Mouse (Mus musculus) forebrain, embryonic 16.5 days (tissue): ENCODE measurements around the gene Itm2a. TPM values are rescaled to one million over a fixed set of nuclear protein-coding genes. Genes with fewer than 3 reads are reported as not detected.

Experiments
- ATAC-seq: fragments of 200-750 bp; cut with Nextera tagmentation; 2 replicates; pipeline ENCODE4 v1.8.0; 2017; ENCODE audit warnings: mild to moderate bottlenecking, moderate library complexity
- H3K27ac ChIP-seq: fragments of 300-500 bp; sonication (generic); 2 replicates; pipeline ENCODE4 v1.5.1; 2014; ENCODE audit warnings: low read length, control low read depth
- H3K27me3 ChIP-seq: fragments of 300-500 bp; sonication (generic); replicated peaks from 2 replicates; pipeline ENCODE4 v1.6.1; 2014; ENCODE audit warnings: low read length; ENCODE audit not compliant: control insufficient read depth, insufficient read depth
- H3K36me3 ChIP-seq: fragments of 300-500 bp; sonication (generic); 2 replicates; pipeline ENCODE4 v1.6.1; 2014; ENCODE audit not compliant: control insufficient read depth, insufficient read depth
- H3K4me1 ChIP-seq: fragments of 300-500 bp; sonication (generic); replicated peaks from 2 replicates; pipeline ENCODE4 v1.6.1; 2014; ENCODE audit warnings: low read length; ENCODE audit not compliant: control insufficient read depth, insufficient read depth
- H3K4me2 ChIP-seq: fragments of 300-500 bp; sonication (generic); 2 replicates; pipeline ENCODE4 v1.6.1; 2014; ENCODE audit warnings: mild to moderate bottlenecking, low read length, control low read depth
- H3K4me3 ChIP-seq: fragments of 300-500 bp; sonication (generic); replicated peaks from 2 replicates; pipeline ENCODE4 v1.5.1; 2014; ENCODE audit warnings: mild to moderate bottlenecking, low read length, control low read depth
- H3K9ac ChIP-seq: fragments of 300-500 bp; sonication (generic); replicated peaks from 2 replicates; pipeline ENCODE4 v1.6.1; 2014; ENCODE audit warnings: low read depth, low read length, control low read depth
- H3K9me3 ChIP-seq: fragments of 300-500 bp; sonication (generic); 2 replicates; pipeline ENCODE4 v1.6.1; 2016; ENCODE audit warnings: low read length; ENCODE audit not compliant: control insufficient read depth
- WGBS: fragments of 180-500 bp; shearing (Covaris S2); extraction: QIAGEN DNeasy Blood & Tissue Kit; methylation state at CpG from one replicate; pipeline ENCODE4 v1.1.7; 2014; 5-methylcytosine and 5-hydroxymethylcytosine counted together
- polyA plus RNA-seq: library from polyadenylated mRNA; unstranded; fragments of >200 nt; fragmentation: Nextera tagmentation; extraction: Ambion mirVana; gene quantifications from 2 replicates; pipeline ENCODE4 v1.2.1, GENCODE M21; 2015

Gene Itm2a
- 119 and 173 TPM in 2 replicates for polyA plus RNA-seq

- H3K27me3 ChIP-seq = no peaks in the 10 kb centered on the region
- WGBS = 11% methylated on average over 30 of the region's 30 CpGs
- H3K9me3 ChIP-seq = no peaks in the 10 kb centered on the region
- H3K36me3 ChIP-seq = no peaks in the 10 kb centered on the region
- peak within 1 kb of the TSS; percentile 69 for H3K4me2 ChIP-seq
- ATAC-seq = peak; percentile 98
- no peak within 1 kb of the TSS for H3K27ac ChIP-seq
- H3K9ac ChIP-seq = peak within 1 kb of the TSS; percentile 57
- H3K4me3 ChIP-seq = peak within 1 kb of the TSS; percentile 57
- no peaks in the 10 kb centered on the region for H3K4me1 ChIP-seq
These were observed at the start of gene Itm2a for GRCm38 (mm10) chrX:107402915-107403912. TSS of gene Itm2a (minus strand) at chrX:107403376.

GRCm38 (mm10) chrX:107435887-107436286 lies 32.7 kb upstream of the Itm2a start:
- H3K4me2 ChIP-seq = no peak overlapping the region
- ATAC-seq = no peak
- no peaks in the 10 kb centered on the region for H3K4me1 ChIP-seq
- H3K9me3 ChIP-seq = no peaks in the 10 kb centered on the region
- no peak overlapping the region for H3K9ac ChIP-seq
- H3K27ac ChIP-seq = no peak overlapping the region
- H3K36me3 ChIP-seq = no peaks in the 10 kb centered on the region
- 4% methylated on average over 2 of the region's 2 CpGs for WGBS
- H3K27me3 ChIP-seq = no peaks in the 10 kb centered on the region
- no peak overlapping the region for H3K4me3 ChIP-seq

GRCm38 (mm10) chrX:107421304-107421703 lies 18.1 kb upstream of the Itm2a start:
- H3K9me3 ChIP-seq = no peaks in the 10 kb centered on the region
- no peak overlapping the region for H3K4me2 ChIP-seq
- 88% methylated on average over 2 of the region's 2 CpGs for WGBS
- ATAC-seq = no peak
- no peak overlapping the region for H3K9ac ChIP-seq
- no peak overlapping the region for H3K27ac ChIP-seq
- H3K4me3 ChIP-seq = no peak overlapping the region
- H3K27me3 ChIP-seq = no peaks in the 10 kb centered on the region
- H3K36me3 ChIP-seq = no peaks in the 10 kb centered on the region
- H3K4me1 ChIP-seq = no peaks in the 10 kb centered on the region

- H3K4me3 ChIP-seq = no peak overlapping the region
- no peak for ATAC-seq
- H3K9me3 ChIP-seq = no peaks in the 10 kb centered on the region
- H3K27ac ChIP-seq = no peak overlapping the region
- H3K9ac ChIP-seq = no peak overlapping the region
- no peak overlapping the region for H3K4me2 ChIP-seq
- no peaks in the 10 kb centered on the region for H3K27me3 ChIP-seq
- no peaks in the 10 kb centered on the region for H3K36me3 ChIP-seq
- H3K4me1 ChIP-seq = no peaks in the 10 kb centered on the region
- 24% methylated on average over 3 of the region's 3 CpGs for WGBS
These were observed 14.2 kb upstream of the Itm2a start for GRCm38 (mm10) chrX:107417345-107417744.

- no peak overlapping the region for H3K9ac ChIP-seq
- no peak overlapping the region for H3K4me3 ChIP-seq
- no peak overlapping the region for H3K27ac ChIP-seq
- no peaks in the 10 kb centered on the region for H3K4me1 ChIP-seq
- no peaks in the 10 kb centered on the region for H3K27me3 ChIP-seq
- H3K9me3 ChIP-seq = no peaks in the 10 kb centered on the region
- no peak overlapping the region for H3K4me2 ChIP-seq
- no peaks in the 10 kb centered on the region for H3K36me3 ChIP-seq
- WGBS = 68% methylated on average over 1 of the region's 1 CpGs
- ATAC-seq = no peak
These were observed 12.8 kb upstream of the Itm2a start for GRCm38 (mm10) chrX:107415999-107416398.

- Histone ChIP-seq H3K9ac (no peak overlapping the region; the same call in 1 of the 2 replicates), H3K27me3 (no peaks in the 10 kb centered on the region), H3K36me3 (no peaks in the 10 kb centered on the region), H3K4me3 (peak overlapping the region; percentile 57), H3K4me2 (peak overlapping the region; percentile 69), H3K9me3 (no peaks in the 10 kb centered on the region), H3K4me1 (no peaks in the 10 kb centered on the region), H3K27ac (no peak overlapping the region)
- no peak; the same call in 1 of the 2 replicates for ATAC-seq
- 26% methylated on average over 18 of the region's 18 CpGs for WGBS
These were observed 695 bp downstream of the Itm2a start for GRCm38 (mm10) chrX:107402481-107402880.

- Histone ChIP-seq H3K27me3 (no peaks in the 10 kb centered on the region), H3K9ac (no peak overlapping the region), H3K4me2 (no peak overlapping the region), H3K27ac (no peak overlapping the region), H3K36me3 (no peaks in the 10 kb centered on the region), H3K9me3 (no peaks in the 10 kb centered on the region), H3K4me3 (no peak overlapping the region), H3K4me1 (no peaks in the 10 kb centered on the region)
- no peak for ATAC-seq
- WGBS = 75% methylated on average over 8 of the region's 8 CpGs
These were observed 4.1 kb downstream of the Itm2a start for GRCm38 (mm10) chrX:107399087-107399486.

GRCm38 (mm10) chrX:107393256-107393655 lies 9.9 kb downstream of the Itm2a start:
- Histone ChIP-seq H3K4me2 (no peak overlapping the region), H3K27ac (no peak overlapping the region), H3K9ac (no peak overlapping the region), H3K4me3 (no peak overlapping the region), H3K4me1 (no peaks in the 10 kb centered on the region), H3K36me3 (no peaks in the 10 kb centered on the region), H3K27me3 (no peaks in the 10 kb centered on the region), H3K9me3 (no peaks in the 10 kb centered on the region)
- no peak for ATAC-seq
- WGBS = 75% methylated on average over 3 of the region's 3 CpGs

GRCm38 (mm10) chrX:107375329-107375728 lies 27.8 kb downstream of the Itm2a start:
- Histone ChIP-seq H3K4me2 (no peak overlapping the region), H3K4me1 (no peaks in the 10 kb centered on the region), H3K27me3 (no peaks in the 10 kb centered on the region), H3K27ac (no peak overlapping the region), H3K4me3 (no peak overlapping the region), H3K36me3 (no peaks in the 10 kb centered on the region), H3K9ac (no peak overlapping the region), H3K9me3 (no peaks in the 10 kb centered on the region)
- 85% methylated on average over 1 of the region's 1 CpGs for WGBS
- no peak for ATAC-seq
